Mouse (Mus musculus) kidney, postnatal 36 days (tissue): Measurements from ENCODE around the gene Ccdc8.

Experiments used
- DNase-seq, 2 experiments: peaks; one replicate each; pipeline ENCODE4 v3.0.0; 2021 to 2022; ENCODE audit warnings: mixed read lengths in 2 of 2

Ccdc8 gene

DNA sequence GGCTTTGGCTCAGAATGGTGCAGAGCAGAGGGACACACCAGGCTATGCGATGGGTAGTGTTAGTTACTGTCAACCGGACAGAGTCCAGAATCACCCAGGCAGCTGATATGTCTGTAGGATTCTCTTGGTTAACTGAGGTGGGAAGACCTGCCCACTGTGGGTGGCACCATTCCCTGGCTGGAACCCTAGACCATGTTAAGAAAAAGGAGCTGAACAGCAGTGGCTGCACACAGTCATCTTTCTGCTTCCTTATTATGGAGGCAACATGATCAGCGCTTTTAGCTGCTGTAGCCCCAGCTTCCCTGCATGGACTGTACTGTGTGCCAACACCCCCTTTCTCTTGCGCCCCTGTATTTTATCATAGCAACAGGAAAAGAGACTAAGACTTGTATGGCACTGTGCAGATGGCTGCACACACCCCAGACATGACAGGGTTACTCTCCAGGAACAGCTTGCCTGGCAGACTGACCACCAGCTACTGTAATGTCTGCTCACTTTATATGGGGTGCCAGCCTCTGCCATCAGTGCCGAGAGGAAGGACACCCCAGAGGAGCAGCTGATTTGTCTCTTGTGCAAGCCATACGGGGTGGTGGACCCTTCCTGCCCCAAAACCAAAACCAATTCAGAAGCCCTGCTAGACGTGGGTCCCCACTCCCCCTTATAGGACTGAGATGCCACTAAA, 19.5 kb downstream of the Ccdc8 start:
- no peak for DNase-seq

DNA sequence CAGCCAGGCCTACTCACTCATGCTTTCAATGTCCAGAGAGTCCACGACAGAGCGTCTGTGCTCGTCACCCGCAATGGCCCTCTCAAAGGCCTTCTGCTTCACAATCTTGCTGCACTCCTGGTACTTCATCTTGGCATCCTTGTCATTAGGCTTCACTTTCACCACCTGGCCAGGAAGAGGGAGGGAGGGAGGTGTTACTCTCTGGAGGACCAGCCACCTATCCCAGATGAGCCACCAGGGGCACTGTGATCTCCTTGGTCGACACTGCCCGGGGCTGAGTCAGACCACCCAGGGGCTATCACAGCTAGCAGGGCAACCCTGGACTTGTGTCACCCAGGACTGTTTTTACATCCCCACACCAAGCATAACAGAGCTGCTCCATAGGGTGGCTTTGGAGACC, 22.9 kb downstream of the Ccdc8 start:
- peak in 1 of 2 experiments; percentile 31 for DNase-seq

DNA sequence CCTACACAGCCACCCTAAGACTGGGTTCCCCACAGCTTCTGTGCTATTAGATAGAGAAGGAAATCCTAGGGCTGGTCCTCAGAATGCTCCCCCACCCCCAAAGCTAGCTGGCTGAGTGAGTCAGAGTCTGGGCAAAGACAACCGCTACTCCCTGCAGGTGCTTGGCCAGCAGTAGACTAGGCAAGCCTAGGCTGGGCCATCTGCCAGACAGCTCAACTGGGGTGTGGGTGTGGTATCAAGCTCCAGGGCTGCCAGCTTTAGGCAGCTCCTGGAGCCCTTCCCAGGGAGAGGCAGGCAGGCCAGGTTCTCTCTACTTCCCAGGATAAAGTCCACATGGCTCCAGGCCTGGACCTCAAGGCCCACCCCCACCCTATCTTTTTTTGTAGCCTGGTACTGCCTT, 24.5 kb downstream of the Ccdc8 start:
- DNase-seq: peak; percentile 95 to 96

DNA sequence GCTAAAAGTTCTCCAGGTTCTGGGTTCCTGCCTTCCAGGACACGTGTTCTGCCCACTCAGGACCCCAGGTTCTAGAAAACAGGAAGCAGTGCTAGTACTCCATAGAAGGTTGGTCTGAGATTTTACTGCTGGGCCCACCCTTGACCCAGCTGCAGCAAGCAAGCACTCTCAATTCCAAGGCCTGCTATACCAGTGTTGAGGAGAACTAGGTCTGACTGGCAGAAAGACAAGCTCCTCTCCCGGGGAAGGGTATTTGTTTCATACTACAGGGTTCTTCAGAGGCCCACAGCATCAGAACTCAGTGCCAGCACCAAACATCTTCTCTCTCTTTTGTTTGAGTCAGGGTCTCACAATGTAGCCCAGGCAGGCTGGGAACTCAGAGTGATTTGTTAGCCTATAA, 25.4 kb downstream of the Ccdc8 start:
- no peak for DNase-seq

DNA sequence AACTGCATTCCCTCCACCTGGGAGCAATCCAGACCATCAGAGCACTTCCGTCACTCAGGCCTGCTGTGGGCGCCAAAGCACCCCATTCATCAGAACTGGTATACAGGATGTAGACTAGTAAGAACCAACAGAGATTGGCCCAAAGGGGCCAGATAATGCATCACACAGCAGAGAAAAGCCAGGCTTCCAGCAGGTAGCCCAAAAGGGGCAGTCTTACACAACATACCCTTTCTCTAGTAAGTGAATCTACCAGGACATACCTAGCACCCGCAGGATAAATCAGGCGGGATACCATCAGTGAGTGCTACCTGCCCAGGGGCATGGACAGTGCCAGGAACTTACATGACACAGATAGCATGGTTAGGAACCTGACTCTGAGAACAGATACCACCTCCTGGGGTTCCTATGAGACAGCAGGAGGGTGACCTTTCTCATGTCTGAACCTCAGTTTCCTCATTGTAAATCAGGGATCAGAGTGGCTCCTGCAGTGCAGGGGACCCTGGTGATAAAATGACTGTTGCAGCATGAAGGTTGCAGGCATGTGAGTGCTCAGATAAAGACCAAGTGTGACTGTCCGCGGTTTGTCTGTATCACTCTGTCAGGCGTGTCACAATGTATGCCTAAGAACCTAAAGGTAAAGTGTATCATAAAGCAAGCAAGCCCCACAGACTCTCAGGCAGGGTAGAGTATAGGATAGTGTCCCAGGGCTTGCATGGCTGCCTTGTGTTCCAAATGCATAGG, 27.1 kb downstream of the Ccdc8 start:
- DNase-seq: no peak

DNA sequence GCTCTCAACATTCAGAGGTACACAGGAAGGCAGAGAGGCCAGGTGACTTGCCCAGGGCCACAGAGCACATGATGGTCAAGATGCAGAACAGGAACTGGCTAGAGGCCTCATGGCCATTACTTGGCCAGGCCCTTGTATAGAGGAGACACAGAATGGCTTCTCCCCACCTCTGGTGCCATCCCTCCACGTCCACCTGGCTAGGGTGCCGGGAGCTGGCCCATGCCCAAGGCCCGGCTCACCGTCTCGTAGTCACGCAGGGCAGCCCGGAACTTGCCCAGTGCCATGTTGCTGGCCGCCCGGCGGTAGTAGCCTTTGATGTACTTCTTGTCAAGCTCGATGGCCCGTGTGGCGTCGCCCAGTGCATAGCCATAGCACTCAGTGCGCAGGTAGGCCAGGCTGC, 29.7 kb downstream of the Ccdc8 start:
- DNase-seq: peak in 1 of 2 experiments; percentile 8

DNA sequence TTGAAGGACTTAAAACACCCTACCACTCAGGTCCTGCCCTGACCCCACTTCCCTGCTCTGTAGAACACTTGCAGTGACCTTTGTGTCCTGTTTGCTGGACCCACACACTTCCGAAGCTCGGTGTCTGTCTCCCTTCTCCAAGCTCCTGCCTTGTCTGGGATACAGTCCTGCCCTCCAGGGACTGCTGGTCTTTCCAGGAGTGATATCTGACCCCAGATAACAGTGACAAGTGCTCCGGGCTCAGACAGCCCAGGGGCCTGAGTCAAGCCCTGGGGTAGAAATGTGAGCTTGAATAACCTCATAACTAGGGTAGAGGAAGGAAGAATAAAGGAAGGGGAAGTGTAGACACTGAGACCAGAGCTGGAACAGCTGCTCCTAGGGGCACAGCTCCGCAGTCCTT, 31.2 kb downstream of the Ccdc8 start:
- peak; percentile 34 to 37 for DNase-seq

DNA sequence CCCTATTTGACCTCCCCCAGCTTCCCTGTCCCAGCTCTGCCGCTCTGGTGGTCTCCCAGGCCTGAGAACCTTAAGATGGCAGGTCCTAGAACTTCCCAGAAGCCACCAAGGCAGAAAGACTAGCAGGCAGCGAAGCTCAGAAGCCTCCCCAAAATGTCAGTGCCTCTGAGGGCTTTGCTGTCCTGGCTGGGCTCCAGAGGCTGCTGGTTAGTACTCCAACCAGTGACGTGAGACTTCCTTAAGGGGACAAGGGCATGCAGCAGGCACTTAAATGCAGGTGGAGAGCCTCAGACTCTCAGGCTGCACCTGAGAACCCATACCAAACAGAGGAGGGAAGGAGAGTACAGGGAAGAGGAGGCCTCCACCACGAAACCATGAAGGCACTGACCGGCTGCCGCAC, 31.6 kb downstream of the Ccdc8 start:
- peak; percentile 59 to 77 for DNase-seq

DNA sequence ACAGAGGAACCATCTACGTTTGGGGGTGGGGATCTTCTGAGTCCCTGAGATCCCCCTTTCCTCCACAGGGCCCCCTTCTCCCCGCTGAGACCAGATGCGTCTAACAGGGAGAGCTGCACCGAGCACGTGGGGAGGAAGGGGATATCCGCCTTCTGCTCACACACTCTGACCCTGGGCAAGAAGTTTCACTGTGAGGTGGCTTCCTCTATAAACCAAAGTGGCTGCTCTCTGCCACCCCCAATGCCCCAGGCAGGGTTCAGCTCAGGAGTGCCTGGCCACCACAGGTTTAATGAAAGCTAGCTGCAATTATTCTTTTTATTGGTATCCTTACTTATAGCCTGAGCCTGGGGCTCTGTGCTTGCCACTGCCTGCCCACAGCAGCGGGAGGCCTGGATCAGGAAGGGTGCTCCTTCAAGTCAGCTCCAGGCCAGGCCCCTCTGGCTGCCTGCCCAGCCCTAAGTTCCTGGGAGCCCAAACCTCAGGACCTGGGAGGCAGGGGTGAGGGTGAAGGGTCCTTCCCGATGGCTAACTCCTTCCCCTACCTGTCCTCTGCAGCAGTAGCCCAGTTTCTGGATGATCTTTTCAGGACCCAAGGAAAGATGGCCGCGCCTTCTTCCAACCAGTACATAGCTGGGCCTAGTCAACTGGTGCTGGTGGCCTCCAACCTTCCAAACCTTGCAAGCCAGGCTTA, 32.5 kb downstream of the Ccdc8 start:
- peak; percentile 77 to 82 for DNase-seq

DNA sequence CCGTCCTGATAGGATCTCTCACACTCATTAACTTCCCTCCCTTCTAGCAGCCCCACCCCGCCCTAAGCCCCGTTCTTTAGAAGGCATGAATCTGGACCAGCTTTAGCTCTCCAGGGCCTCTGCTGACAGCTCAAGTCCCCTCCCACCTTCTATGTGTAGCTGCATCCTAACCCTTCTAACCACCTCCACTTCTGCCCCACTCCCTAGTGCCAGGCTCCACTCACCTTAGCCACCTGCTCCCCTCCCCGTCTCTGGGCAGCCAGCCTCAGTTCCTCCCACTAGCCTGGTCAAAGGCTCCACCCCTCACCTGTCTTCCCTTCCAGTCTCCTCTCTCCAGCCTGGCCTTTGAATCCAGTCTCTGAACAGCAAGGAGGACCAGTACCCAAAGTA, 33.0 kb downstream of the Ccdc8 start:
- DNase-seq: peak; percentile 57 to 62

DNA sequence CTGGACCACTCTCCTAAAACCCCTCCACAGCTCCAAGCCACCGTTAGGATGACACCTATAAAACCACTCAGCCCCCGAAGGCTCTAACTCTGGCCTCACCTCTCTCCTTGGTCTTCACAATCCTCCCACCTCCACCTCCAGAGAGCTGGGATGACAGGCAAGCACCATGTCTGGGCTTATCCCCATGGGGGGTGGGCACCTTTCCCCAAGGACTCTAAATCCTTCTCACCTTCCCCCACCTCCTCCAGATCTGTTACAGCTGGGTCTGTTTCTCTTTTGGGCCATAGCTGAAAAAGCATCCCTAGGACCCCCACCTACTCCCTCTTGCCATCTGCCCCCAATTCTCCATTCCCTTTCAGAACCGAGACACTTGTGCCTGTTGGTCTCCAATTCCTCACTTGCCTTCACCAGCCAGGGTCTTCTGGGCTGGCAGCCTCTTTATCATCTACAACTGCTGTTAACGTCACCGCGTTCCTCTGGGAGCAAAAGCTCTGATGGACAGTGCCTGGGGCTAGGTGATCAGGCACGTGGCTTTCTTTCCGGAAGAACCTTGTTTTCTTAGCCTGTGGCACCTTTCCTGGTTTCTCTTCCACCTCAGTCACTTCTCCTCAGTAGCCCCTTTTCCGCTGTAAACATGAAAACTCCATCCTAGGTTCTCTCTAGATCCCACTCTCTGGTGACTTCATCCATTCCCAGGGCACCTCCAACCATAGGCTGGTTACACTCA, 33.6 kb downstream of the Ccdc8 start:
- DNase-seq: no peak

DNA sequence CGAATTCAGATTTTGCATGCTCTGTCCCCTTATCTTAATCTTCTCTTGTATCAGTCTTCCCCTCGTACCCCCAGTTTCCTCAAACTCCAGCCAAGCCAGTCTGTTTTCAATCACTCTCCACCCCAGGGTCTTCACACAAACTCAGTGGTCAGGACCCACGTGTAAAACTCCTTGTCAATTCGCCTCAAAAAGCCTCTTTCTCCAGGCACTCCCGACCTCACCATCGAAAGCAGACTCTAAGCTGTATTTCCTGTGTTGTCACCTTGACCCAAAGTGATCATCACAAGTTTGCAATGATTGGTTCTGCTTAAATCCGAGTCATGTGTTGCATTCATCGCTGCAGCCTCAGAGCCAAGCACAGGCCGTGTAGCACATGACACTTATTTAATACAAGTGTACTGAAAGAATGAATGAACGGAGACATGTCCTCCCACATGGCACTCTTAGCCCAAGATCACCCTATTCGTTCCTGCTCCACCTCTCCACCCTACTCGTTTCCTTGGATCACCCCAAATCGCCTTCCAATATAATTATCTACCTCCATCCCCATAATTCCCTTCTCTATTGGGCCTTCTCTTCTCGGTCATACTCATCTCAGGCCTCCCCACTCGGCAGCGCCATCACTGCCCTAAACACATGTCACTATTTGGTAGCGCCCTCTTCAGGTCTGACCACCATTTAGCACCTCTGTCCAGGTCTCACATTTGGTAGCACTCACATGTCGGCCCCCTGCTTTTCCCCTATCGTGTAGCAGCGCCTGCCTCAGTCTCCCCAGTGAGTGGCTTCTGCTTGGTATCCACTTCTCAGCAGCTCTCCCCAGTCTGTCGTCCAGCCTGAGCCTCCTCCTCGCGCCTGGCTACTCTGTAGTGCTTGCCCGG, 34.4 kb downstream of the Ccdc8 start:
- DNase-seq: peak; percentile 74 to 80

DNA sequence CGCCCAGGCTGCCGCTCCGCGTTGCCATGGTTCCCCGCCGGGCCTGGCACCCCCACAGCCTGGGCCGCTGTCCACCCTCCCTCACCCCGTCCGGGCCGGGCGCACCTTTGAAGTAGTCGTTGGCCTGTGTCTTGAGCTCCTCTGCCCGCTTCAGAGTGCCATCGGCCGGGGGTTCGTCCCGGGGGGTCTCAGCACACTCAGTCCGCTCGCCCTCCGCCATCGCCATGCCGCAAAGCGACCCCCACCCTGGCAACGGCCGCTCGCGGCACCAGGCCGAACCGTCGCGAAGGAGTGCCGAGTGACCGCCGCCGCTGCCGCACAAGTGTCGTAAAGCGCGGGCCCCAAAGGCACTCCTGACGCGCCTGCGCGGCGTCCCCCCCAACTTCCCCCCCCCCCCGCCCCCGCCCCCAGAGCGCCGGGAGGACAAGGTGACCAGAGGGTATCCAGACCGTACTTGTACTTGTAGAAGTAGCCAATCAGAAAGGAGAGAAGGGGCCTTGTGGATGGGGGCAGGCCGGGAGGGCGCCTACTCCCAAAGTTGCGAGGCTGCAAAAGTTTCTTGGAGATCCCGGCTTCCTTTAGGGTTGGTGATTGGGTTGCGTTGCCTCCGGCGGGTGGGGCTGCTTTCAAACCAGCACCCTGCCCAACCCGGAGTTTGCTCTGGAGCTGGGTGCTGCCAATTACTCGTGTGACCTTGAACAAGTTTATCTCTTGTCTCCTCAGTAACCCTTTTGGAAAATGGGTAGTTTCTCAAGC, 35.3 kb downstream of the Ccdc8 start, which contains the start of gene Ppp5c:
Gene Ppp5c, minus strand, starts transcription at position 337 of the 756 bp plus-strand sequence.
- peak; percentile 93 for DNase-seq

DNA sequence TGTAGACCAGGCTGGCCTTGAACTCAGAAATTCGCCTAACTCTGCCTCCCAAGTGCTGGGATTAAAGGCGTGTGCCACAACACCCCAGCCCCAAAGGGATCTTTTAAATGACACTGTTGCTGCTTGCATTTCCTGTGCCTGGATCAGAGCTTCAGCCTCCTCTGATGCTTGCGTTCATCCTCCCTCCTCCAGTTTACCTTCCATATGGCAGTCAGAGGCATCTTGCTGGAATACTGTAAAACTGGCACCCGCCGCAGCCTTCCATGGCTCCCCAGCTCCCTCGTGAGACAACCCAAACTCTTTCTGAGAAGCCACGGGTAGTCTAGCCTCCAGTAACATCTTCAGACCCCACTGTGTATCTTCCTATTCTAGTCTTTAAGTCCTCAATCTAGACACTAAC, 36.4 kb downstream of the Ccdc8 start:
- no peak for DNase-seq

DNA sequence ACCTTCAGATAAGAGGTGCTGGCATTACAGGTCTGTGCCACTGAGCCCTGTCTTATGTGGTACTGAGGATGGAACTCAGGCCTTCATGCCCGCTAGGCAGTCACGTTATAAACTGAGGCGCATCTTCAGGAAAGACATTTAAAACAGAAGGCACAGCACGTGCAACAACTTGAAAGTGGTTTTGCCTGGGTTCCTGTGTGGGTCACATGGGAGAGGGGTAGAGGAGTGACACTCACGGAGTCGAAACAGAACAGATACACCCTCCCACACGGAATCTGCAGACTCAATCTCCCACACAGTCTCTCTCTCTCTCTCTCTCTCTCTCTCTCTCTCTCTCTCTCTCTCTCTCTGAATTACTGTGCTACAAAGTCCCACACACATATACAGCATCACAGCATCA, 37.7 kb downstream of the Ccdc8 start:
- DNase-seq: no peak

DNA sequence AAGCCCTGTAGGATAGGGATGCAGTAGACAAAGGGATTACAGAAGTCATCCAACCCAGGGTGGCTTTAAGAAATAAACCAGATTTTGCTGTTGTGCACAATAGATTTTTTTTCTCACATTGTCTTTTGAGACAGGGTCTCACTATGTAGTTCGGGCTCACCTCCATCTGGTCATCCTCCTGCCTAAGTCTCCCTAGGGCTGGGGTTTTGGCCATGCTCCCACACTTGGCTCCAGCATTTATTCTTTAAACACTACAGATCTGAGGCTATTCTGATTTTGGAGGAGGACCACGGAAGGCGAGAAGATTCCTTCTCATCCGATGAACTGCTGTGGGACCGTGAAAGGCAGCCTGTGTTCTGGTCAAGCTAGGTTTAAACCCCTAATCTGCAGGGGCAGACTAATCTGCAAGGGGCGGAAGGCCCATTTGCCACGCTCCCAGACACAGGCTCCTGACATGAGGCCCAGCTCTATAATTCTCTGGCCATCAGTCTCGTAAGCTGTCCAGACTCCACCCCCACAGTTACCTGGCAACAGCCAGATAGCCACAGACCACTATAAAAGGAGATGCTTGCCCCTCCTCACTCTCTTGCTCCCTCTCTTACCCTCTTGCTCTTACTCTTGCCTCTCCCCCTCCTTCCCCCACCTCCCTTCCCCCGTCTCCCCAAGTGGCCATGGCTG, 45.6 kb downstream of the Ccdc8 start:
- no peak for DNase-seq

DNA sequence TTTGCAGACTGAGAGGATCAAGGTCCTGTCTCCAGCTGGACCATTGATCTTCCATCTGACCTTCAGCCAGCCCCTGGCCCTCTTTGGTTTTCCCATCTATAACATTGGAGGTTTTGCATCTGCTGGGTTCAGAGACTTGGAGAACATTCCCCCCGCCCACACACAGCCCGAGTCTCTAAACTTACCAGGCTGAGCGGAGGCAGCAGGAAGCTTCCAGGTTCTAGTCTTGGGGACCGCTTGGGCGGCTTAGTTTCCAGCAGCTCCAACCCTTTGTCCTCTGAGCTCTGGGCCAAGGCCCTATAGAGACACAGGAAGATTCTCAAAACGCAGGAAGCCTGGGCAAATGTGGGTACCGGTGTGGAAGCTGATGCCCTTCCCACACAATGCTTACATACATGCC, 46.9 kb downstream of the Ccdc8 start:
- DNase-seq: no peak

DNA sequence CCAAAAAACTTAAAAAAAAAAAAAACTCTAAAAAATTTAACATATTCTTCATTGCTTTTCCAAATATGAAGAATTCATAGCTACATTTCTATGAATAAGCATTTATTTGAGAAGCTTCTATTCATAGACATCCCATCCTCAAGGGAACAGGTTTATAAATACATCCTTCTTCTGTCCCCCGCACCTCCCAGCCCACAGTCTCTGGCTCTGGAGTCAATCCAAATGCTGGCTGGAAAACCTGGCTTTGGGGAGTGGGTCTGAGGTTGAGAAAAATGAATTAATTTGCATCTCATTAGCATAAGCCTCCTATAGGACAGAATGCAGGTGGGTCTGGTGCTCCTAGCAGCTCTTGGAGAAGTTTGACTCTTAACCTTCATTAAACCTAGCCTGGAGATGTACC, 53.2 kb downstream of the Ccdc8 start:
- DNase-seq: no peak
